Mouse (Mus musculus) CD4-positive, CD25-positive, alpha-beta regulatory T cell (primary cell): Measurements from ENCODE around the gene Kl. TPM values are rescaled to one million over a fixed set of nuclear protein-coding genes. Genes with fewer than 3 reads are reported as not detected.

Source experiments
- polyA plus RNA-seq: library from polyadenylated mRNA; unstranded; fragments of 100-300 nt; shearing (Covaris generic); gene quantifications from one replicate; pipeline ENCODE4 v1.2.1, GENCODE M21; 2017

Gene Kl
- 0.11 TPM for polyA plus RNA-seq

GRCm38 (mm10) chr5:150952328-150952668 lies at the start of gene Kl:
Kl (plus strand) TSS chr5:150952607.

